Mouse (Mus musculus) MN1 (cell line): ENCODE data around the gene Fads2.

Source experiments
- DNase-seq: peaks from one replicate; pipeline ENCODE4 v3.0.0-alpha.2; 2016; ENCODE audit warnings: low spot score

The Fads2 gene

DNA sequence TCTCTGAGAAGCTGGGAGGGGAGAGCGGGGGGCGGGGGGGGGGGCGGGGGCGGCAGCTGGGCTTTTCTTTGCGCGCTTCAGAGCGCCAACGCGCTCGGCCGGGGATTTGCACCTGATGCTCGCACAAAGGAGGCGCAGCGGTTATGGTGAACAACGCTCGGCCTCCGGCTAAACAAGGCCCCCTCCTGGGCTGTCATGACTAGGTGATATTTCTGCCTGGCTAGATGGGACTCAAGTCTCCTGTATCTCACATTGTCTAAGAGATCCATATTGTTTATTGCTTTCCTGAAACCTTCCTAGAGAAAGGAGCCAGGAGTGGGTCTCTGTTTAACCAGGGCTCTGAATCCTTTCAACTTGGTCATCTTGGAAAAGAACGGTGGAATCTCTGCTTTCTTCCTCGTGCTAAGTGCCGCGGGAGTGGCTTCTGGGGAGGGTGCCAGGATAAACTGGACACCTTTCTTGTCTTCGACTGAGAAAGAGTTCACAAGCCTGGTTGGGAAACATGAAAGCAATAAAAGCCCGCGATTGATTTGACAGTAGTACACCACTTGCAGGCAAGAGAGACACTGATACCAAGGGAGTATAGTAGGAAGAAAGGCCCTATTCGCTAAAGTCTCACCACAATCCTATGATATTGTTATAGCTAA lies 631 bp upstream of the Fads2 start:
- no peak for DNase-seq

DNA sequence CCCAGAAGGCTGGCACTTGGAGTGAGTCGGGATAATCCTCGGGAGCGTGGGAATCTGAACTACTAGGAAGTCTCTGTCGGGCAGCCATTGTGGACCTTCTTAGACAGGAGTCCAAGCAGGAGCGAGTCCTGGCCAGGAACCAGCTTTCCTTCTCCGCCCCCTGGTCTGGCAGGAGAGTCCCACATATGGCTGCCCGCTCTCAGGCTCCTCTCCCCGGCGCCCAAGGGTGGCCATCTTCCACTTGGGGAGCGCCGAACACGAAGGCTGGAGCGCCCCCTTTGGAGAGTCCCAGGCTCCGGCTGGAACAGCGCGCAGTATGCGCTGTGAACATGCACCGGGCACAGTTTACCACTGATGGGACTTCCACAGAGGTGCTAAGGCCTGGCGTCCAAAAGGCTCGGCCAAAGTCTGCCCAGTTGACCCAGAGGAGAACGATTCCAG lies 895 bp downstream of the Fads2 start:
- peak; percentile 79 for DNase-seq

DNA sequence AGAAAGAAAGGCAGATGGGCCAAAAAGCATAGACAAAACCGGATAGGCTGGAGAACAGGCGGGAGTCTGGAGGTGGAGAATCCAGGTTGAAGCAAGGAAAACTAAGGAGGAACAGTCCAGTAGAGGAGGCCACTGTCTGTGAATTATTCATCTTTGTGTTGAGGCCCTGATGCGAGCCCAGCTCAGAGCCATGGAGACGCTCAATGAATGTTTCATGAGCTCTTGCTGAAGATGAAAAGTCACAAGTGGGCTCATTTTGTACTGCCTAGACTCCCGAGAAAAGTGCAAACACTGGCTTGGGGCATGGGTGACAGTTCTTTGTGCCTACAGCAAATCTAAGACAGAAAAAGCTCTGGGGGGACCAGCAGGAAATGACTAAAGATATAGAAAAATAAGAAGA lies 3.7 kb downstream of the Fads2 start:
- no peak for DNase-seq

DNA sequence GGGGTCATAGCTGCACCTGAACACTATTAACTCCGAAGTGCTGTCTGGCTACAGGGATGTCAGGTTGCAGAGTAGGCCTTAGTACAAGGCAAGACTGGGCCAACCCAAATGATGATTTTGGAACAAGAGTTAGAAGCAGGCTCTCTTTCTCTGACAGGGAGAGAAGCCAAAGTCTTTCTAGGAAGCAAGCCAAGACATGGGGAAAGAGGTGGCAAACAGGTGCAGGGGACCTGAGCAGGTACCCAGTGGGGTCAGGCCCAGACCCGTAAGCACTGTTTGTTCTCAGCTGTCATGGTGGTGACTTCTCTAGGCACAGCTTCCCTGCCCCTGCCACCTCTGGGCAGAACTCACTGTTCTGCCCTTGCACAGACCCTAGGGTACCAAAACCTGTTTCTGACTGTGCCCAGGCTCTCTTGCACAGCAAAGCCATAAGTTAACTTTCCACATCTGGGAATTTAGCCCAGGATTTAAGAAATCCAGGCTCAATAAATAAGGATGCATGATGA lies 5.1 kb downstream of the Fads2 start:
- DNase-seq = no peak

DNA sequence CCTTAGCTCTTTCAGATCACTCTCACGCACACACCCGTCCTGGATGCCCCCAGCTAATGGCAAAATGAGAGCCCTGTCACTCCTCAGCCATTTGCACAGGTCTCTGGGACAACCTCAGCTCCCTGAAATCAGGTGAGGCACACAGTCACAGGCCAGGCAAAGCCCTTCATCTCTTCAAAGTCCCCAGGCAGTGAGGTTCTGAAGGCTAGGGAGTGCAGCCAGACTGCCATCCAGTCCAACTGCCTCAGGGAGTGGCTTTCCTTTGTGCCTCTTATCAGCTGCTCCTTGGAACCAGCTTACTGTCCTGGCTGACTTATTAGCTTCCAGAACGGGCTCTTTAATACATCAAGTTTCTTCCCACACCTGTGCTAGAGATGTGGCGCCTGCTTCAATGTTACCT lies 6.9 kb downstream of the Fads2 start:
- DNase-seq = no peak

DNA sequence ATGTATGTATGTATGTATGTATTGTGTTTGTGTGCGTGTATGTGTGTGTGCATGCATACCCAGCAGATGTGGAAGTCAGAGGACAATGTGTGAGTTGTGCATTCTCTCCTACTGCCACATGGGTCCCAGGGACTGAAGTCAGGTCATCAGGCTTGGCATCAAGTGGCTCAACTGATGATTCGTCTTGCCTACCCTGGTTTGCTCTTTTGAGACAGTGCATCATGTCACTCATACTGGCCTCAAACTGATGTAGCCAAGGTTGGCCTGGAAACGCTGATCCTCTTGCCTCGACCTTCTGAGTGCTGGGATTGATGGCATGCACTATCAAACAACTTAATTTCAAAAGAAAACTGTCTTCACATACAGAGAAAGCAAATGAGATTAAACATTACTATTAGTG lies 7.7 kb downstream of the Fads2 start:
- DNase-seq = no peak

DNA sequence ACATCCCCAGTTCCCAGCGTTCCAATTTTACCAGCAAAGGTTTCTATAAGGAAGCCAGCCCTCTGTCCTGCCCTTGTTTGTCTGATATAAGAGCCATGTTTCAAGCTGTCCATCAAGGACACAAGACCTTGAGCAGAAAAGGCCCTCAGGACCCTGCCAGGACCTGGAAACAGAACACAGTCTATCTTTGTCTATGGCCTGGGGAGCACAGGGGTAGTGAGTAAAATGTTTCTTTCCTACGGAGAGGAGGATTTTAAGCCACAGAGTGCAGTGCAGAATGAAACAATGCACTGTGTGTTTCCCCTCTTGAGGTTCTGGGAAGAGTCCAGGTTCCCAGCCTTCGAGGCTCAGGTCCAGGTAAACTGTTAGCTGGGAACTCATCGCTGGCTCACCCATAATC lies 14.6 kb downstream of the Fads2 start:
- DNase-seq = no peak

DNA sequence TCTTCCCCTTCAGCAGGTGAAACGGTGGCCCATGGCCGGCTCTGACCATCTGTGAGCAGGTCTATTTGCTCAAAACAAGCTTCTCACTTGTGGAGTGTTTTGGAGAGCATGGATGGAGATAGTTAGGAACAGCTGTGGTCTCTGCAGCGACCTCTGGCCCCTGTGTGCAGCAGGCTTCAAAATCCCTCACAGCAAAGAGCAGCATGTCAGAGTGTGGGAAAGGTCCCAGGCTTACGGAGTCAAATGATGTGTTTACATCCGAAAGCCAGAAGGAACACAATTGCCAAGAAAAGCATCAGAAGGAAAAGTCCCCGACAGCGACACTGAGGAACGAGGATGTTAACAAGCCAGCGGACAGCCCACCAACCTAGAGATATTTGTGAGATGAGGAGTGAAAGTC lies 16.1 kb downstream of the Fads2 start:
- DNase-seq = no peak

DNA sequence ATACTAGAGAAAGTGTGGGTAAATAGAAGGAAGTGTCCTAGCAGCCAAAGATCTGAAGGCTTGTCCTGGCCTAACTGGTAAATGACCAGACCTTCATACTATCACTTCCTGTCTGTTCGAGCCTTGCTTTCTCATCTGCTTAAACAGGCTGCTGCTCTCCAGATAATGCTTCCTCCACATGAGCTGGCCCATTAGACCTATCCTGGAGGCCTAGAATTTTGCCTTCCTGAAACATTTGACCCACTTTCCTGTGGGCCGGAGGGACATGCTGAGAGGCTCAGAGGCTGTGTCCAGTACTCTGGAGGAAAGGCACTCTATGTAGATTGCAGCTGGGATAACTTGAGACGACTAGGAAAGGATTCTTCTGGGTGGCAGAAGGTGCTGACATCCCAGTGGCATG lies 19.4 kb downstream of the Fads2 start:
- no peak for DNase-seq

DNA sequence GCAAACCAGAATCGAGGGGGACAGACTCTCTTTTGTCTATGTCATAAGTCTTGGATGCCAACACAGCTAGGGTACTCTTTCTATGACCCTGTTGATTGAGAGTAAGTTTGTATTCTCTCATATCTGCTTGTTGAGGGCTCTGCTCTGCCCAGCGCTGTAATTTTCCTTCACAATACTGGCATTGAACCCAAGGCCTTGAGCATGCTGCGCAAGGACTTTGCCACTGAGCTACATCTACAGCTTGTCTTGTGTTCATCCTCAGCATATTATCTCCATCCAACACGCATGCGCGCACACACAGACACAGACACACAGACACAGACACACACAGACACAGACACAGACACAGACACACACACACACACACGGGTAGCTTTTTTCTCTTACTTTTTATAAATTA lies 21.2 kb downstream of the Fads2 start:
- no peak for DNase-seq

DNA sequence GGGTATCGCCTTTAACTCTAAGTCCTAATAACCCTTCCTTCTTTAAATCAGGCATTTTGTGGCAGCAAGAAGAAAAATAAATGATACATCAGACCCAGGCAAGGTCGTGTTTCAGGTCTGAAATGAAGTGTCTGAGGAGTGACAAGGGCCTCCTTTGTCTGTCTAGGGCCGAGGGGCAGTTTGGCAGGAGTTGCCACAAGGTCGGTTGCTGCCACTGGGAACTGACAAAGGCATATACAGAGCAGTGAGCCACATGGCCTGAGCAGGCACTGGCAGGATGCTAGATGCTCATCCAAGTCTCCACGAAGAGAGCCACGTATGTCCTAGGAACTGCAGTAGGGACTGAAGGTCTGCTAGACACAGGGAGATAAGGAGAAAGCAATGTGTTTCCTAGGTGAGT lies 23.2 kb downstream of the Fads2 start:
- DNase-seq = no peak

DNA sequence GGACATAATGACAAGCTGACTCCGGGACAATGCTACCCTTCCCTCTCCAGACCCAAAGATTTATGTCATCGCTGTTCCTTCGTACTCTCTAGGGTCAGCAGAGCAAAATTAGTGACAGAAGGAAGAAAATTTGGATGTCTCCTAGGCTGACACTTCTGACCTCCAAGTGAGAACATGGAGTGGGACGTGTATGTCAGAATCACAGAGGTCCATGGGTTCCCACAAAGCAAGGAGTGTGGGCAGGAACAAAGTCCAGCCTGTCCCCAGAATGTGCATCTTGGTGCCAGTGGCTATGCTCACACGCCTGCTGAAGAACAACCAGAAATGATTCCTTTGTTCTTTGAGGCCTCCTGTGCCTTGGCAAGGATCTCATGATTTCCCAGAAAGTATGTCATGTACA lies 28.4 kb downstream of the Fads2 start:
- DNase-seq = no peak

DNA sequence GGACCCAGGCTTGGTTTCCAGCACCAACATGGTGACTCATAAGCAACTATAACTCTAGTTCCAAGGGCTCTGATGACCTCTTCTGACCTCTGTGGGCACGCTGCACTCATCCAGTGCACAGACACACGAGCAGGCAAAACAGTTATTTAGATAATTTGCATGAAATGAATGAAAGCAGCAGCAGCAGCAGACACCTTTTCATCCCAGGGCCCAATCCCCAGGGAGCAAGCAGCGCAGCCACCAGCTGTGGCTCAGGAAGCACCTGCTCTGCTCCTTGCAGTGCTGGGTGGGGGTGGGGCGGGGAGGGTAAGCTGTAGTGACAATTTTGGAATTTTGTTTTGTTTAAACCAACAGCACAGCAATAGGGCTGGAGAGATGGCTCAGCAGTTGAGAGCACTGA lies 29.7 kb downstream of the Fads2 start:
- no peak for DNase-seq

DNA sequence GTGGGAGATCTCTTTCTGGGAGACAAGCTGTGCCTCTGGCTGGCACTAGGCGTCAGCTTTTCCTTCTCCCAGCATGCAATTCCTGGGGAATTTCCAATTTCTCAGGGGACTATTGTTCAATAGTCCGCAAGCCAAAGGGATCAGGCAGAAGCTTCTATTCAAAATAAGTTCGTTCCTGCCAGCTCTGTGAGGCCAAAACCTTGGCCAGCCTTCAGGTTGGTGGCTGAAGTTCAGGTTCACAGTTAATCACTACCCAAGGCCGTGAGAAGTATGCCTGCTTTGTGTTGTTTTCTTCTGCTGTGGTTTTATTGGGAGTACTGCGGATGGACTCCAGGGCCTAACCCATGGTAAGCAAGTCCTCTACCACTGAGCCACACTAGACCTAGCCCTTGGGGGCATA lies 30.4 kb downstream of the Fads2 start:
- DNase-seq = no peak

DNA sequence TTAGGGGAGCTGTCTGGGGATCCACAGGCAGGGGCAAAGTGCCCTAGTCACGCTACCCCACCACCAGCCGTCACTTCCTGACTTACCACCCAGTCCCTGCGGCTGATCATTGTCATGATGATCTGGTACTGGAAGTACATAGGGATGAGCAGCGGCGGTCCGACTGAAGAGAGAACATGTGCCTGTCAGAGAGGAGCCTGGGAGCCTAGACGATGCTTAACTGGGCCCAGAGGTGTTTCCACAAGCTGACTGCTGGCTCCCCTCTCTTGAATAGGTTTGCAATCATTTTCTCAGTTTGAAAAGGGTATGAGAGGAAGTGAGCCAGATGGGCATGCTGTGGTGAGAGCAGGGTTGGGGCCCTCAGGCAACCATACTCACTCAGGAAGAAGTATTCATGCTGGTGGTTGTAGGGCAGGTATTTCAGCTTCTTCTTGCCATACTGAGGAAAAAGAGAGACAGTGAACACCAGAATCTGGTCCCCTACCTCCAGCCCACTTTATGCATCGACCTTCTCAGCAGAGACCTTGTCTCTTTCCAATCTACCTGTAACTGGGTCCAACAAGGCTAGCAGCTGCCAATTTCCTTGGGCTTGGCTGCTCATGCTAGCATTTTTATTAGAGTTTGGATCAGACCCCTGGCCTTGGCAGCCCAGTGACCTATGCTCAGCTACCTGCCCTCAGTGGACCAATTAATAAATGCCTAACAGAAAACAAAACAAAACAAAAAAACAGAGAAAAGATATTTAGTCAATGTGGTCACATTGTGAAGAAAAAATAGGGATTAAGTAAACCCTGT lies 31.2 kb downstream of the Fads2 start:
- DNase-seq = no peak

DNA sequence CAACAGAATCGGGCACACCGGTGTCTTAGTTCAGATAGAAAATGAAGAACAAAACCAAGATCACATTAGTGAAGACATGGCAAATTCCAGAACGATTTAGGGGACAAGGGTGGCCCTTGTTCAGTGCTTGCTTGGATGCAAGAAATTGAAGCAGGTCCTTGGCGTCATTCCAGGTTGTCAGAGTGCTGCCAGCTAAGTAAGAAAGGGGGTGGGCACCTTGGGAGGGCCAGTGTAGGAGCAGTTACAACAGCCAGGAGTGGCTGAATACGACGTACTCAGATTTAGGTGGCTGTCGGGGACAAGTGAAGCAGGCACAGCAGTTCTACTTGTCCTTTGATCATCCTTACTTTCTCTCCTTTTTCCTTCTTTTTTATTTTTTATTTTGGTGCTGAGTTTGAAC lies 33.8 kb downstream of the Fads2 start:
- DNase-seq = peak; percentile 17

DNA sequence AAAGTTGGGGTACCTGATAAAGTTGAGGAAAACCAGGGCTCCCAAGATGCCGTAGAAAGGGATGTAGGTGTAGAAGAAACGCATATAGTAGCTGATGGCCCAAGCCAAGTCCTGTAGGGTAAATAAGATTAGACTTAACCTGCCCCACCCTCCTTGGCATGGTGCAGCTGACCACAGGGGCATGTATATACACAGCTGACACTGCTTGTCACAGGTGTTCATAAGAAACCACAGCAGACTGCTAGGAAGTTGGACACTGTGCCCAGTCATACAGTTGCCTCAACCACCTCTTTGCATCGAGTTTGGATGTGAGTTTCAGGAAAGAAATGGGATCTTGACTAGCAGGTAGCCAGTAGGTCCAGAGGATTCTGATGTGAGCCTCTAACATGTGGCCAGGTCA lies 35.0 kb downstream of the Fads2 start:
- no peak for DNase-seq

DNA sequence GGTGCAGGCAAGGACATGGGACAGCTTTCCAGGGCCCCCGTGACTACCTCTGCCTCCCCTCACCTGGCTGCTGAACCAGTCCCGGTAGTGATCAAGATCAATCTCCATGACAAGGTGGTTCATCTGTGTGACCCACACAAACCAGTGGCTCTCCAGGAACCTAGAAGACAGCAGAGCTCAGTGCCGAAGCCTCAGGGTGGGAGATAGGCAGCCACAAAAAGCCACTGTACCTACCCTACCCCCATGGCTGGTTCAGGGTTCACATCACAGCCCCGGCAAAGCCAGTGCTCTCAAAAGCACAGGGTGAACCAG lies 35.4 kb downstream of the Fads2 start:
- no peak for DNase-seq

DNA sequence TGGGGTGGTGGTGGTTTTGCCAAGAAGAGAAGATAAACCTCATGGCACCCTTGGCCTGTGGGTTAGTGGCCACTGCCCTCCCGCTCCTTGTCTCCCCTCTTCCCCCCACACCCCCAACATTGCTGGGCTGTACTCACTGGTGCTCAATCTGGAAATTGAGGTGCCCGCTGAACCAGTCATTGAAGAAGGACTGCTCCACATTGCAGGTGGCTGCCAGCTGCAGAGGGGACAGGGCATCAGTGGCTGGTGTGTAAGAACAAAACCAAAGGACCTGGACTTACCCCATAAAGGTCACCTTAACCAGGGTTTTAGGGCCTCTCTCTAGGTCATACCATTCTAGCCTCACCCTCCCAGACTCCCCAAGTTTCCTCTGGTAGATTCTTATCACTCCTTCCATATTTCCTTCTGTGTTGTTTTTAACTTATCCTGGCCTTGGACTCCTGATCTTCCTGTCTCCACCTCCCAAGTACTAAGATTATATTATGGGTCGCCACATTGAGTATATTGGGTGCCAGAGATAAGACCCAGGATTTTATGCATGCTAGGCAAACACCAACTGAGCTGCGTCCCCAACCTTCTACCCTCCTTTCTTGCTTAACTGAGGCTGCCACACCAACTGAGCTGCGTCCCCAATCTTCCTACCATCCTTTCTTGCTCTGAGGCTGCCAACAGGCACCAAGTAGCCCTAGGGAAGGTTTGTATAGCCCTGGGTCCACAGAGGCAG lies 35.9 kb downstream of the Fads2 start:
- DNase-seq = no peak

DNA sequence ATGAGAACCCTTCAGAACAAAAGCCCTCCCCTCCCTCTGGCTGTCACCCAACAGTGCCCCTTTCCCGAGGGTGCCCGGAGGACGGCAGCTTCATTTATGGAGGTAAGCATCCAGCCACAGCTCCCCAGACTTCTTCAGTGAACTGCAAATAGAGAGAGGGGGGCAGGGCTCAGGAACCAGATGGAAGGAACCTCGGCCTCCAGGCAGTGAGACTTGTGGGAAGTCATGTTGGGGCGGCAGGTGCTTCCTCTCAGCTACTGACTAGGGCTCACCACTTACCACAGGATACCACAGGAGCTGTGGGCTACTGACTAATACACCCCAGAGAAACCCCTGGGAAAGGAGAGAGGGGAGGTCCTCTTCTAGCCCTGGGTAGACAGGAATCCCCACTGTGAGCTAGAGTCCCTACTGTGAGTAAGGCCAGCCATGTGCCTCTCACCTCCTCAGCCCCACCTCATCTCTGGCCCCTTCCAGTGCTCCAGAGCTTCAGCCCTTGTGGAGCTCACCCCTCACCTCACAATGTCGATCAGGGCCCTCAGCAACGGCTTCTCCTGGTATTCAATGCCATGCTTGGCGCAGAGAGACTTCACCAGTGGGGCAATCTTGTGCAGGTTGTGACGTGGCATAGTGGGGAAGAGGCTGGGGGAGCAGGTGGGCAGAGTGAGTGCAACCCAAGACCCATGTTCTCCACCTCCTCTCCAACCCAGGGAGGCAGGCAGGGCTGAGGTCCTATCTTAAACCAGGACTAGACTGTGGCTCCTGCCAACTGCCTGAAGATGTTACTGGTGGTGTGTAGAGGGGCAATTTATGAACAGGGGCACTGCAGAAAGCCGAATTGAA lies 37.2 kb downstream of the Fads2 start:
- DNase-seq = no peak

DNA sequence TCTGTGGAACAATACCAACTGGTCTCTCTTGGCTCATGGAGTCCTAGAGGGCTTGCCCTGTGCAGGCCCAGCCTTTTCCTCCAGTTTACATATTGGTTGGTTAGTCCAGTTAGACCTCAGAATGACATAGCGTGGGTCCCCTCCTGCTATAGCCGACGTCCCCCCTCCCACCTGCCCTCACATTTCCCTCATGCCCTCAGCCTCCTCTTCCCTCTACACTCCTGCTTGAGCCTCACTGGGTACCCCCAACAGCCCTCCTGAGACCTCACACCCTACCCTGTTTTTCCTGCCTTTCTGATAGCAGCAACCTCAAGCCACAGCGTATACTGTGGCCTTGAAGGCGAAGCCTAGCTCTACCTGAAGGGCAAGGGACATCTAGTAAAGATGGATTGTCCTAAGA lies 38.7 kb downstream of the Fads2 start:
- no peak for DNase-seq

DNA sequence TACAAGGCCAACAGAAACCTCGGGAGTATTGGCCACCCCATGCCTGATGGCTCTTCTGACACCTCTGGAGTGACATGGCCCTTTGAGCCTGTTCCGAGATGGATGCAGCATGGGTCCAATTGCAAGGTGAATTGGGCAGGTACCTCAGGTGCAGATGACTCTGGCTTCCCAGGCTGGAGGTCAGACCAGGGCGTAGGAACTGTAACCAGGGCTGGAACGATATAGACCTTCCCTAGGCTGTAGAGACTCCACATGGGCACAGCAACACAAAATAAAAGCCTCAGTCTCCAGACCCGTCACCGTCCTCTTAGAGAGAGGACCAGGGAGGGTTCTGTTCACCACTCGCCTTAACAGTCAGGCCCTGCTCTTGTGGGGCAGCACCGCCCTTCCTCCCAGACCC lies 39.3 kb downstream of the Fads2 start:
- no peak for DNase-seq
